Mouse (Mus musculus): ENCODE data around the gene Hist2h2aa1.
"Not testable (repeated sequence)": the region's sequence is repeated elsewhere in the genome, so short reads cannot be mapped to it uniquely, and the experiment has no call there.

Hist2h2aa1 gene

DNA sequence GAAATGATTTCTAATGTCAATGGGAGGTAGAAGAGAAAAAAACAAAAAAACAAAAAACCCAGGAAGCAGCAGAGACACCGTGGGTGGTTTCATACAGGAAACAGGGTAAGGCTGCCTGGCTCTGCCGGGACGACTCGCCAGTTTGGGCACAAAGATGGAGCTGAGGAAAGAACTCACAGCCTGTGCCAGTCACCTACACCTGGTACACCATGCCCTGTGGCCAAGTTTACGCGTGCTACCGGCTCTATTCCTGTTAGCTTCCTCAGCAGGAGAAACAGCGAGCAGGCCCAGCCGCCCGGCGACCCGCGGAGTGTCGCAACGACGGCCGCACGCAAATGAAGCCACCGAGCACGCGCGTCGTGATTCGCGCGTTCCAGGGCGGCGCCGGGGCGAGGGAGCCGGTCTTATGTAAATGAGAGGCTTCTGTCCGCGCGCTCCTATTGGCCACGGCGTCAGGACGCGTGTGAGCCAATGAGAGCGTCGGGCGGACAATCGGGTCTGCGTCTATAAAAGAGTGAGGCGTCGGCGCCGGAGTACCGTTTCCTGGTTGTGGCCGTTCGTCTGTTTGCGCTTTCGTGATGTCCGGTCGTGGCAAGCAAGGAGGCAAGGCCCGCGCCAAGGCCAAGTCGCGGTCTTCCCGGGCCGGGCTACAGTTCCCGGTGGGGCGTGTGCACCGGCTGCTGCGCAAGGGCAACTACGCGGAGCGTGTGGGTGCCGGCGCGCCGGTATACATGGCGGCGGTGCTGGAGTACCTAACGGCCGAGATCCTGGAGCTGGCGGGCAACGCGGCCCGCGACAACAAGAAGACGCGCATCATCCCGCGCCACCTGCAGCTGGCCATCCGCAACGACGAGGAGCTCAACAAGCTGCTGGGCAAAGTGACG, at the start of gene Hist2h2aa1:
Gene Hist2h2aa1 (plus strand): TSS at position 495 of the 884 bp plus-strand sequence.
- CTCF ChIA-PET, result not testable (repeated sequence)

GRCm38 (mm10) chr3:96195616-96196313, 49.5 kb upstream of the Hist2h2aa1 start:
- POLR2A ChIA-PET, result interaction anchor here (0.6 to 5.8 kb wide), 63 partner anchors 8 to 522 kb away, joined by 3 to 207 read pairs (median 5); partner anchors contain the start of genes Bola1 (in 4 of the 4), Hist2h2ab (in 4 of the 4), Hist2h2ac (in 4 of the 4) and Hist2h2be (in 4 of the 4)
- CTCF ChIA-PET, result interaction anchor here (0.5 to 4.5 kb wide), 12 partner anchors 12 to 475 kb away, joined by 3 to 52 read pairs (median 6); partner anchors contain the start of genes Bola1 (in 1 of the 4) and Hist2h2ab (in 1 of the 4)

More for the DNA sequence above, at the start of gene Hist2h2aa1:
- POLR2A ChIA-PET, result interaction anchor here in 3 of 4 experiments (0.6 to 6.2 kb wide), 34 partner anchors 9 to 371 kb away, joined by 3 to 149 read pairs (median 3); partner anchors contain the start of genes Bola1 (in 3 of the 3), Hist2h2ab (in 3 of the 3), Hist2h2ac (in 3 of the 3) and Hist2h2bb (in 3 of the 3)

DNA sequence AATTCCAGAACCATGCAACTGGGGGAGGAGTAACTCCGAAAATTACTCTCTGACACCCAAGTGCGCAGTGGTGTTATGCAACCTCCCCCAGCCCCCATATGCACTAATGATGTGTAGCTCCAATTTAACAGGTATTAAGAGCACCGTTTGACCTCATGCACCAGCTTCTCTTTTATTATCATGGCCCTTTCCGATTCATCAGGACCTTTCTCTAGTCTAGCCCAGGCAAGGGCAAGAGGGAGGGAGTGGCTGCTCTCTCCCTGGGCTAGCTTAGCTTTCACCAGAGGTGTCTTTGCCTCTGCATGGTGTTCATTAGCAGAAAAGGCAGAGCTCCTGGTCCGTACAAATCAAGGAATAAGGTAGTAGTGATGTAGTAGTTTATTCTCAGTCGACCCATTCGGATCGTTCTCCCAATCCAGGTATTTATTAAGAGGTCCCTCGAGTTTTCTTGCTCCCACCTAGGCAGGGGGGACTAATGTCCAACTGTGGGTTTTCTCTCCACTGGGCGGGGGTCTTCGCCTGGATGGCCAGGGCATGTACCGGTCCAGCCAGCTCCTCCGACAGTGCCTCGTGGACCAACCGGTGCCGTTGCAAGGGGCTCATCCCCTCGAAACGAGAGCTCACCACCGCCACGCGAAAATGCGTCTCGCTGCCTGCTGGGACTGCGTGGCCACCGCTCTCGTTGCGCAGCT, 48.7 kb upstream of the Hist2h2aa1 start:
- POLR2A ChIA-PET, result interaction anchor here (0.6 to 5.8 kb wide), 82 partner anchors 8 to 522 kb away, joined by 3 to 207 read pairs (median 5); partner anchors contain the start of genes Bola1 (in 4 of the 4), Hist2h2ab (in 4 of the 4), Hist2h2ac (in 4 of the 4) and Hist2h2be (in 4 of the 4)
- CTCF ChIA-PET, result interaction anchor here in 3 of 4 experiments (0.6 to 4.5 kb wide), 12 partner anchors 10 to 131 kb away, joined by 3 to 52 read pairs (median 6); partner anchors contain the start of genes Bola1 (in 1 of the 3), Hist2h2ab (in 1 of the 3), Hist2h2ac (in 1 of the 3) and Hist2h2be (in 1 of the 3)

DNA sequence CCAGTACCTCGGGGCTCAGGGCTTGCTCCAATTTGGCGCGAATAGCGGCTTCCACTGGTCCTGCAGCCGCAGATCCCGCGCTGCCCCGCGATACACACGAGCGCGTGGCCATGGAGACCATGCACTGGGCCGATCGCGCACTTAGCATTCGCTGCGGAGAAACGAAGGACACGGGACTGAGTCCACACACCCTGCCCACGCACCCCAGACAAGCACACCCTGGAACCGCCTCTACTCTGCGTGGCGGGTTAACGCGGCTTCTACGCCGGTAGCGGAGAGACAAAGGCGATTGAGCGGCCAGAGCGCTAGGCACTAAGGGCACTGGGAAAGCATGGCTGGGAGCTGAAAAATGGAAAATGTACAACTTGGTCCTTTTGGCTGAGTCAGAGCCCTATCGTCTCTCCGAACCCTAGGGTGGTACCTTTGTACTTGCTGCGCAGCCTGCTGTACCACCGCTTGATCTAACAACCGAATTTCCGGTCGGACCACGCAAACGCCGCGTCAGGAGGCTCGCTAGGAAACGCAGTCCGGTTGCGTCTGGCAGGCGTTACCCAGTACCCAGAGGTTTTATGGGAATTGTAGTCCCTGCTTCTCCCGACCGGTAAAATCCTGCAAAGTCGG, 48.1 kb upstream of the Hist2h2aa1 start:
- POLR2A ChIA-PET, result interaction anchor here (0.6 to 5.8 kb wide), 78 partner anchors 9 to 341 kb away, joined by 3 to 207 read pairs (median 5); partner anchors contain the start of genes Bola1 (in 4 of the 4), Hist2h2ab (in 4 of the 4), Hist2h2ac (in 4 of the 4) and Hist2h2be (in 4 of the 4)

GRCm38 (mm10) chr3:96198181-96198580, 47.1 kb upstream of the Hist2h2aa1 start:
- CTCF ChIA-PET, result interaction anchor here in 3 of 4 experiments (0.8 to 4.5 kb wide), 3 partner anchors 10 to 11 kb away, joined by 3 to 52 read pairs (median 3); no protein-coding TSS in a partner anchor

More for the DNA sequence above, 48.1 kb upstream of the Hist2h2aa1 start:
- CTCF ChIA-PET, result interaction anchor here in 3 of 4 experiments (0.6 to 4.5 kb wide), 10 partner anchors 10 to 131 kb away, joined by 3 to 52 read pairs (median 6); partner anchors contain the start of genes Bola1 (in 1 of the 3), Hist2h2ab (in 1 of the 3), Hist2h2ac (in 1 of the 3) and Hist2h2be (in 1 of the 3)

GRCm38 (mm10) chr3:96198601-96199251, 46.6 kb upstream of the Hist2h2aa1 start:
- CTCF ChIA-PET, result interaction anchor here (0.6 to 4.5 kb wide), 8 partner anchors 10 to 964 kb away, joined by 3 to 52 read pairs (median 4); no protein-coding TSS in a partner anchor

More at GRCm38 (mm10) chr3:96198181-96198580, 47.1 kb upstream of the Hist2h2aa1 start:
- POLR2A ChIA-PET, result interaction anchor here (0.7 to 5.8 kb wide), 39 partner anchors 8 to 342 kb away, joined by 3 to 207 read pairs (median 5); partner anchors contain the start of genes Bola1 (in 4 of the 4), Hist2h2ab (in 4 of the 4), Hist2h2ac (in 3 of the 4) and Hist2h2bb (in 3 of the 4)

GRCm38 (mm10) chr3:96199731-96200130, 45.6 kb upstream of the Hist2h2aa1 start:
- ChIA-PET POLR2A (interaction anchor here in 3 of 4 experiments (1.1 to 5.8 kb wide), 15 partner anchors 9 to 142 kb away, joined by 3 to 207 read pairs (median 25); partner anchors contain the start of genes Bola1 (in 3 of the 3), Hist2h2ab (in 3 of the 3), Hist2h2ac (in 3 of the 3) and Hist2h2be (in 3 of the 3)), CTCF (interaction anchor here in 2 of 4 experiments (0.6 to 4.5 kb wide), 2 partner anchors 9 to 529 kb away, joined by 3 to 52 read pairs; no protein-coding TSS in a partner anchor)

More at GRCm38 (mm10) chr3:96198601-96199251, 46.6 kb upstream of the Hist2h2aa1 start:
- POLR2A ChIA-PET, result interaction anchor here (0.6 to 5.8 kb wide), 39 partner anchors 8 to 212 kb away, joined by 3 to 207 read pairs (median 4); partner anchors contain the start of genes Bola1 (in 4 of the 4), Hist2h2ab (in 4 of the 4), Hist2h2ac (in 3 of the 4) and Hist2h2bb (in 3 of the 4)

DNA sequence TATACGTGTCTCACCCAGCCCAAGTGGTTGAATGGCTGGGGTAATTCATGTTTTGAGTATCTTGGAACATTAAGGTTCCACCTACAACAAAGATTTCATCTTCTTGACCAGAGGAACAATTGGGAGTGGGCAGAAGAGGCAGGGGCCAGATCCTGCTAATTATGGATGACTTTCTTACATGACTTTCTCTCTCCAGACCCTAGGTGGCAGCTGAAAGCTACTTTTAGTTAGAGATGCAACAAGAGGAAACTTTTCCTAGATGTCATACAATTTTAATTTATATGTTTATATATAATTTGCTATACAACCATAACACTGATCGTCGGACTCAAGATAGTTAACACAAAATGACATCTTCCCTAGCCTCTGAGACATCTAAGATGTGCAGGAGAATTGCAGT, 37.5 kb upstream of the Hist2h2aa1 start:
- ChIA-PET CTCF (interaction anchor here in 2 of 4 experiments (1.2 to 4.1 kb wide), 6 partner anchors 10 to 70 kb away, joined by 3 to 52 read pairs (median 8); partner anchors contain the start of genes Bola1 (in 2 of the 2), Hist2h2ab (in 2 of the 2), Hist2h2ac (in 1 of the 2) and Hist2h2be (in 1 of the 2)), POLR2A (interaction anchor here (0.9 to 8.2 kb wide), 14 partner anchors 9 to 62 kb away, joined by 3 to 116 read pairs (median 7); partner anchors contain the start of genes Bola1 (in 4 of the 4), Hist2h2ab (in 4 of the 4), Hist2h2ac (in 3 of the 4) and Hist2h2be (in 3 of the 4))

GRCm38 (mm10) chr3:96209242-96209641, 36.1 kb upstream of the Hist2h2aa1 start:
- POLR2A ChIA-PET, result interaction anchor here in 3 of 4 experiments (0.6 to 8.2 kb wide), 21 partner anchors 10 to 371 kb away, joined by 3 to 116 read pairs (median 5); partner anchors contain the start of genes Bola1 (in 3 of the 3), Hist2h2ab (in 3 of the 3), Hist2h2ac (in 3 of the 3) and Hist2h2be (in 3 of the 3)
- CTCF ChIA-PET, result interaction anchor here (0.6 to 4.1 kb wide), 20 partner anchors 10 to 304 kb away, joined by 3 to 52 read pairs (median 4); partner anchors contain the start of genes Bola1 (in 2 of the 4), Hist2h2ab (in 2 of the 4), Hist2h2ac (in 2 of the 4) and Hist2h2be (in 2 of the 4)

- ChIA-PET POLR2A (interaction anchor here (0.6 to 15.1 kb wide), 127 partner anchors 8 to 1909 kb away, joined by 3 to 457 read pairs (median 7); partner anchors contain the start of genes Hist2h2bb (in 4 of the 4), Hist2h3b (in 4 of the 4), Hist2h4 (in 4 of the 4) and Hist2h2aa1 (in 3 of the 4)), CTCF (interaction anchor here (0.5 to 2.2 kb wide), 17 partner anchors 9 to 500 kb away, joined by 3 to 17 read pairs (median 5); partner anchors contain the start of genes Hist2h4 (in 2 of the 4) and Hist2h2bb (in 1 of the 4))
Measured at GRCm38 (mm10) chr3:96219191-96219641, 26.1 kb upstream of the Hist2h2aa1 start.

GRCm38 (mm10) chr3:96219661-96220130, 25.6 kb upstream of the Hist2h2aa1 start, which contains the start of the genes Bola1 and Hist2h2ab:
Gene Bola1 (minus strand): TSS chr3:96219709.
Gene Hist2h2ab (plus strand): TSS chr3:96219865.
- POLR2A ChIA-PET, result interaction anchor here (0.5 to 15.1 kb wide), 132 partner anchors 8 to 1206 kb away, joined by 3 to 457 read pairs (median 6); partner anchors contain the start of genes Hist2h2bb (in 4 of the 4), Hist2h3b (in 4 of the 4), Hist2h4 (in 4 of the 4) and Hist2h2aa1 (in 3 of the 4)
- CTCF ChIA-PET, result interaction anchor here (0.5 to 2.2 kb wide), 17 partner anchors 9 to 499 kb away, joined by 3 to 17 read pairs (median 5); partner anchors contain the start of genes Hist2h4 (in 2 of the 4) and Hist2h2bb (in 1 of the 4)

DNA sequence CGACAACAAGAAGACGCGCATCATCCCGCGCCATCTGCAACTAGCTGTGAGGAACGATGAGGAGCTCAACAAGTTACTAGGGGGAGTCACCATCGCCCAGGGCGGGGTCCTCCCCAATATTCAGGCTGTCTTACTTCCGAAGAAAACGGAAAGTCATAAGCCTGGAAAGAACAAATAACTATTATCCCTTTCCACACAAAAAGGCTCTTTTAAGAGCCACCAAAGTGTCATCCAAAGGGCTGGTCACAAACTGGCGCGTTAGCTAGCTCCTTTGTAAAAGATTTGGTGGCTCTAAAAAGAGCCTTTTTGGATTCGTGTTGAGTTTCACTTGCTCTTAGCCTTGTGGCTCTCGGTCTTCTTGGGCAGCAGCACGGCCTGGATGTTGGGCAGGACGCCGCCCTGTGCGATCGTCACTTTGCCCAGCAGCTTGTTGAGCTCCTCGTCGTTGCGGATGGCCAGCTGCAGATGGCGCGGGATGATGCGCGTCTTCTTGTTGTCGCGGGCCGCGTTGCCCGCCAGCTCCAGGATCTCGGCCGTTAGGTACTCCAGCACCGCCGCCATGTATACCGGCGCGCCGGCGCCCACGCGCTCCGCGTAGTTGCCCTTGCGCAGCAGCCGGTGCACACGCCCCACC, 25.0 kb upstream of the Hist2h2aa1 start:
- ChIA-PET CTCF (interaction anchor here (0.9 to 2.2 kb wide), 16 partner anchors 10 to 220 kb away, joined by 3 to 17 read pairs (median 4); partner anchors contain the start of genes Hist2h2bb (in 1 of the 4) and Hist2h4 (in 1 of the 4)), POLR2A (interaction anchor here (0.5 to 15.1 kb wide), 158 partner anchors 8 to 1207 kb away, joined by 3 to 457 read pairs (median 5); partner anchors contain the start of genes Hist2h2bb (in 4 of the 4), Hist2h4 (in 4 of the 4), Hist2h2aa1 (in 3 of the 4) and Hist2h3b (in 3 of the 4))

Data from embryonic stem cell, embryonic (primary cell).